Mouse (Mus musculus) MEL (cell line): Measurements from ENCODE around the gene Git1. TPM values are rescaled to one million over a fixed set of nuclear protein-coding genes. Genes with fewer than 3 reads are reported as not detected.

Experiments used
- DNase-seq: peaks from one replicate; pipeline ENCODE4 v3.0.0; 2011; ENCODE audit warnings: low read depth, low spot score
- H3K27ac ChIP-seq: 2 replicates; pipeline ENCODE4 v1.5.1; 2012; ENCODE audit warnings: low read depth, mild to moderate bottlenecking, control low read depth, low read length, moderate library complexity; ENCODE audit not compliant: control insufficient read depth
- H3K27me3 ChIP-seq, 2 experiments: fragments of 150-350 bp in 1 of 2; sonication (generic) in 1 of 2; 2 replicates each; pipeline ENCODE4 v1.6.1; 2012; ENCODE audit warnings: low read length in 2 of 2, mild to moderate bottlenecking in 2 of 2, improper control_type of control experiment in 1 of 2, moderate library complexity in 1 of 2; ENCODE audit not compliant: insufficient read depth in 2 of 2, control insufficient read depth in 1 of 2
- H3K36me3 ChIP-seq, 2 experiments: 2 replicates each; pipeline ENCODE4 v1.6.1; 2012 to 2014; ENCODE audit warnings: low read length in 2 of 2, improper control_type of control experiment in 1 of 2, inconsistent platforms in 1 of 2, mild to moderate bottlenecking in 1 of 2; ENCODE audit not compliant: insufficient read depth in 2 of 2, control insufficient read depth in 1 of 2
- H3K4me1 ChIP-seq, 2 experiments: fragments of 150-350 bp in 1 of 2; sonication (generic) in 1 of 2; 2 replicates each; pipeline ENCODE4 v1.6.1; 2012; ENCODE audit warnings: low read length in 2 of 2, improper control_type of control experiment in 1 of 2, mild to moderate bottlenecking in 1 of 2; ENCODE audit not compliant: insufficient read depth in 2 of 2, control insufficient read depth in 1 of 2
- H3K4me3 ChIP-seq, 2 experiments: fragments of 150-350 bp in 1 of 2; sonication (generic) in 1 of 2; 2 replicates each; pipeline ENCODE4 v1.5.1; 2012; ENCODE audit warnings: low read depth in 2 of 2, low read length in 2 of 2, mild to moderate bottlenecking in 2 of 2, moderate library complexity in 2 of 2, control low read depth in 1 of 2, improper control_type of control experiment in 1 of 2; ENCODE audit not compliant: control insufficient read depth in 1 of 2, insufficient read depth in 1 of 2
- H3K79me2 ChIP-seq: 2 replicates; pipeline ENCODE4 v1.6.1; 2012; ENCODE audit warnings: mild to moderate bottlenecking, low read length, moderate library complexity; ENCODE audit not compliant: control insufficient read depth, poor library complexity, insufficient read depth
- H3K9ac ChIP-seq: 2 replicates; pipeline ENCODE4 v1.6.1; 2012; ENCODE audit warnings: low read depth, mild to moderate bottlenecking, control low read depth, low read length, moderate library complexity; ENCODE audit not compliant: control insufficient read depth, poor library complexity, severe bottlenecking
- H3K9me3 ChIP-seq: fragments of 150-350 bp; sonication (generic); replicated peaks from 2 replicates; pipeline ENCODE4 v1.6.1; 2012; ENCODE audit warnings: mild to moderate bottlenecking, low read length, improper control_type of control experiment, moderate library complexity; ENCODE audit not compliant: insufficient read depth
- CHD1 ChIP-seq: IDR thresholded peaks from 2 replicates; pipeline ENCODE4 v1.6.1; 2012; ENCODE audit warnings: low read depth, mild to moderate bottlenecking, inconsistent platforms, low read length, improper control_type of control experiment
- EP300 ChIP-seq, 2 experiments: IDR thresholded peaks; 2 replicates each; pipeline ENCODE4 v1.6.1; 2011; ENCODE audit warnings: improper control_type of control experiment in 2 of 2, low read length in 2 of 2, low read depth in 1 of 2, mild to moderate bottlenecking in 1 of 2
- ETS1 ChIP-seq: IDR thresholded peaks from 2 replicates; pipeline ENCODE4 v1.6.1; 2012; ENCODE audit warnings: low read depth, mild to moderate bottlenecking, inconsistent platforms, low read length, improper control_type of control experiment, moderate library complexity
- KAT2A ChIP-seq: conservative IDR thresholded peaks from 2 replicates; pipeline ENCODE4 v1.6.1; 2012; ENCODE audit warnings: low read depth, low read length, improper control_type of control experiment, inconsistent platforms
- MAFK ChIP-seq: IDR thresholded peaks from 2 replicates; pipeline ENCODE4 v1.6.1; 2011; ENCODE audit warnings: low read depth, mild to moderate bottlenecking, low read length, improper control_type of control experiment, borderline replicate concordance
- MEF2A ChIP-seq: IDR thresholded peaks from 2 replicates; pipeline ENCODE4 v1.6.1; 2014; ENCODE audit warnings: low read depth, mild to moderate bottlenecking, inconsistent platforms, low read length, improper control_type of control experiment; ENCODE audit not compliant: poor library complexity, insufficient replicate concordance, severe bottlenecking; ENCODE audit errors: extremely low read depth
- MXI1 ChIP-seq: IDR thresholded peaks from 2 replicates; pipeline ENCODE4 v1.6.1; 2011; ENCODE audit warnings: mild to moderate bottlenecking, low read depth, low read length, improper control_type of control experiment
- NRF1 ChIP-seq: IDR thresholded peaks from 2 replicates; pipeline ENCODE4 v1.6.1; 2014; ENCODE audit warnings: low read depth, mild to moderate bottlenecking, inconsistent platforms, low read length, improper control_type of control experiment, moderate library complexity; ENCODE audit not compliant: poor library complexity, insufficient read depth, severe bottlenecking
- RAD21 ChIP-seq: IDR thresholded peaks from 2 replicates; pipeline ENCODE4 v1.6.1; 2011; ENCODE audit warnings: mild to moderate bottlenecking, low read depth, low read length, improper control_type of control experiment
- RCOR1 ChIP-seq: IDR thresholded peaks from 2 replicates; pipeline ENCODE4 v1.6.1; 2012; ENCODE audit warnings: low read depth, mild to moderate bottlenecking, inconsistent platforms, low read length, improper control_type of control experiment
- SIN3A ChIP-seq: IDR thresholded peaks from 2 replicates; pipeline ENCODE4 v1.6.1; 2012; ENCODE audit warnings: low read length, improper control_type of control experiment, inconsistent platforms
- SMC3 ChIP-seq: IDR thresholded peaks from 2 replicates; pipeline ENCODE4 v1.6.1; 2011; ENCODE audit warnings: low read depth, low read length, improper control_type of control experiment
- TBP ChIP-seq: IDR thresholded peaks from 2 replicates; pipeline ENCODE4 v1.8.0; 2011; ENCODE audit warnings: low read depth, low read length, improper control_type of control experiment
- TCF12 ChIP-seq: IDR thresholded peaks from 2 replicates; pipeline ENCODE4 v1.6.1; 2014; ENCODE audit warnings: low read depth, mild to moderate bottlenecking, inconsistent platforms, low read length, improper control_type of control experiment, moderate library complexity
- UBTF ChIP-seq: IDR thresholded peaks from 2 replicates; pipeline ENCODE4 v1.6.1; 2012; ENCODE audit warnings: low read depth, mild to moderate bottlenecking, inconsistent platforms, low read length, improper control_type of control experiment, moderate library complexity, borderline replicate concordance; ENCODE audit not compliant: insufficient read depth
- USF1 ChIP-seq: IDR thresholded peaks from 2 replicates; pipeline ENCODE4 v1.6.1; 2014; ENCODE audit warnings: low read depth, mild to moderate bottlenecking, inconsistent platforms, low read length, improper control_type of control experiment, moderate library complexity
- USF2 ChIP-seq, 2 experiments: IDR thresholded peaks; 2 replicates each; pipeline ENCODE4 v1.6.1; 2011 to 2012; ENCODE audit warnings: improper control_type of control experiment in 2 of 2, low read length in 2 of 2, borderline replicate concordance in 1 of 2, inconsistent platforms in 1 of 2, low read depth in 1 of 2, mild to moderate bottlenecking in 1 of 2; ENCODE audit not compliant: insufficient read depth in 1 of 2
- ZNF384 ChIP-seq: IDR thresholded peaks from 2 replicates; pipeline ENCODE4 v1.6.1; 2012; ENCODE audit warnings: low read depth, mild to moderate bottlenecking, inconsistent platforms, low read length, improper control_type of control experiment
- polyA plus RNA-seq, 2 experiments: library from polyadenylated mRNA; stranded (reverse) in 1 of 2; unstranded in 1 of 2; fragments of >175 nt in 1 of 2; fragments of >200 nt in 1 of 2; gene quantifications; 2 replicates each; pipeline versions ENCODE4 v1.2.1 to v1.2.4; 2012; ENCODE audit warnings: low replicate concordance in 2 of 2, low read depth in 1 of 2; ENCODE audit not compliant: insufficient read length in 2 of 2, insufficient read depth in 1 of 2, missing spikeins in 1 of 2
- total RNA-seq: library from RNA; depleted of rRNA; stranded (reverse); fragments of 300-350 nt; gene quantifications from 2 replicates; pipeline ENCODE4 v1.2.3, GENCODE M21; 2012

The Git1 gene
- total and polyA plus RNA-seq, 3 experiments: 33.1 to 81.4 TPM; not detected in 1

DNA sequence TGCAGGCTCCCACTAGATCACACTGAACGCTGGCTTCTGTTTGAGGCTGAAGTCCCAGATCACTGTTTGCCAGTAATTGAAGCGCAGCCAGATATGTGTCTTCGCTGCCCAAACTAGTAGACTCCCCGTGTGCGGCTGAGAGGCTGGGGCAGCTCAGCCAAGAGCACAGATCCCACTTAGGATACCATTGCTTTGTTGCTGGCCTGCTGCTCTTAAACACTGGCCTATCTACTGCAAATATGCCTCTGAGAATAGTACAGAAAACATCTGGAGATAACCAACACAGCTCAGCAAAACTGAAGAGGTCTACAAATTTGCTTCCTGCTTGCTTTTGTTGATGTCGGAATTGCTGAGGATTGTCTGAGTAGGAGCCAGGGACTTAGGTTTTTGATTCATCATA, 36.5 kb upstream of the Git1 start:
- H3K36me3 ChIP-seq: no peaks in the 10 kb centered on the region; a peak in 2 of 4 replicates
- H3K79me2 ChIP-seq: no peaks in the 10 kb centered on the region
- H3K9ac ChIP-seq: no peak overlapping the region
- H3K4me1 ChIP-seq: 0 out of 4 replicates have a peak, but pooled peaks cover 0 to 3% of the 10 kb centered on the region in 2 experiments
- no peak for TF ChIP-seq RAD21
- no peak for DNase-seq
- no peak overlapping the region for H3K27ac ChIP-seq
- no peak overlapping the region for H3K4me3 ChIP-seq
- no peaks in the 10 kb centered on the region for H3K27me3 ChIP-seq
- no peaks in the 10 kb centered on the region for H3K9me3 ChIP-seq

DNA sequence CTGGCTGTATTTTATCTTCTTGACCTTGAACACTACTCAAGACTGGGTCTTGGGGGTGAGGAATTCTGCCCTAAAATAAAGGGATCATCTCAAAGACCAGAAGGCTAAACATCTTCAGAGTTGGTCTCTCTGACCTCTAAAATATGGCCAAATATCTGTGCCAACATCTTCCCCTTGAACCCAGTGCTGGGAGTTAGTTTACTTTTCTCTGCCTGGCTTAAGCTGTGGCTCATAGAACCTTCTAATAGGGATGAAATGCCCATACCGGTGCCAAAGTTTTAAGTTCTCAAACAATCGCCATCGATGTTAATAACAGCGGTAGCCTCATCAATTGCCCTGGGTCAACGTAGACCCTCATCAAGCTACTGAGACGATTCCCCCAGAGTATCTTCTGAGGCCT, 31.5 kb upstream of the Git1 start:
- Histone ChIP-seq H3K4me1 (0 out of 4 replicates have a peak, but pooled peaks cover 0 to 3% of the 10 kb centered on the region in 2 experiments), H3K27ac (no peak overlapping the region), H3K36me3 (no peaks in the 10 kb centered on the region; a peak in 1 of 4 replicates), H3K9me3 (no peaks in the 10 kb centered on the region), H3K9ac (no peak overlapping the region), H3K27me3 (no peaks in the 10 kb centered on the region), H3K4me3 (no peak overlapping the region), H3K79me2 (no peaks in the 10 kb centered on the region)
- no peak for DNase-seq
- TF ChIP-seq SIN3A (no peak), MEF2A (no peak), RCOR1 (no peak), TBP (no peak), SMC3 (no peak), ETS1 (no peak), TCF12 (no peak), EP300 (IDR thresholded peaks at IDR 0.05; ENCODE audit: low read depth in 1 of 2, low read length in 2 of 2) (no peak), USF2 (IDR thresholded peaks at IDR 0.05; ENCODE audit: borderline replicate concordance in 1 of 2, insufficient read depth in 1 of 2, low read depth in 1 of 2, low read length in 2 of 2) (no peak), KAT2A (no peak), USF1 (no peak), NRF1 (no peak), UBTF (no peak), ZNF384 (no peak), MXI1 (no peak), MAFK (no peak), CHD1 (no peak)
